Mouse (Mus musculus): Measurements from ENCODE around the gene Mre11a. TPM values are rescaled to one million over a fixed set of nuclear protein-coding genes. Genes with fewer than 3 reads are reported as not detected.

Gene Mre11a
- polyA plus RNA-seq, 1 experiment from 2014 or later, result 12.3 TPM

DNA sequence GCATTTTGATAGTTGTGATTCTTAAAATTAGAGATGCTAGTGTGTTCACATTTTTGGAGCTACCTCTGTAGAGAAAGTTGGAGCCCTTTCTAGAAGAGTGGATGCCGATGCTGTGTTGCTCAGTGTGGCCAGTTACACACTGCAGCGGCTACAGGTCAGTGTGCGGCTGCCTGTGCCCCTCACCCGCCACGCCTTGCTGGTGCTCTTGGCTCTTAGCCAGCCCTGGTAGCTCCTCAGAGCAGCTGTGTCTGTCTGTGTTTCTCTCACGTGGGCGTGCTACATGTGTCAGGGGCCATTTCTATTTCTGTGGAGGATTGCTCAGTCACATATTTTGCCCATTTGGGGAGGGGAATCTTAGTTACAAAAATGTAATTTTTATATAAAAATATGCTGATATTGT lies 55.1 kb downstream of the Mre11a start:
- WGBS, result 34% methylated on average over 7 of the region's 7 CpGs
- no peak overlapping the region; the same call in 1 of the 2 replicates for H3K9ac ChIP-seq (ENCODE audit: low read length)
- no peaks in the 10 kb centered on the region for H3K9me3 ChIP-seq (replicated peaks; ENCODE audit: control insufficient read depth, low read length)
- peaks cover 10% of the 10 kb centered on the region for H3K36me3 ChIP-seq (ENCODE audit: control insufficient read depth, insufficient read depth, low read length)
- H3K4me1 ChIP-seq (ENCODE audit: control insufficient read depth, insufficient read depth, low read length), result peaks cover 5% of the 10 kb centered on the region
- H3K4me2 ChIP-seq (ENCODE audit: low read length), result no peak overlapping the region
- no peaks in the 10 kb centered on the region for H3K27me3 ChIP-seq (replicated peaks; ENCODE audit: control insufficient read depth, insufficient read depth, low read length)
- peak; percentile 54; the same call in 1 of the 2 replicates for ATAC-seq
- DNase-seq (ENCODE audit: low spot score), result peak; percentile 61
- no peak overlapping the region for H3K27ac ChIP-seq (ENCODE audit: low read depth, low read length)
- no peak overlapping the region for H3K4me3 ChIP-seq (ENCODE audit: low read depth, low read length)

DNA sequence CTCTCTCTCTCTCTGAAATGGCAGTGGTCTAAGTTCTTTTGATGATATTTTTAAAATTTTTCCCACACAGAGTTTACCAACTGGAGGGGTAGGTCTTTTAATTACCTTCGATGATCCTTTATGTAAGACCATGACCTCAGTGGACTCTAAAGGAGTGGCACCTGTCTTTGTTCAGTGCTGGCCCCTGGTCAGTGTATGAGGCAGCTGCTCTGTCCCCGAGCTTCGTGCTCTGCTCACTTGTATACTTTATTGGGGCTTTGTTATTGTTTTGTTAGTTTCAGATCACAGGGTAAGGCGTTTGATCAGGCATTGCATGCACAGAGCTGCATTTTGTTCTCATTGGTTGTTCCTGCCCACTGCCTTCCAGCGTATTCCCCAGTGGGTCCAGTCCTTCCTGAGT lies 55.5 kb downstream of the Mre11a start:
- Histone ChIP-seq H3K4me3 (ENCODE audit: low read depth, low read length) (no peak overlapping the region), H3K9ac (ENCODE audit: low read length) (no peak overlapping the region), H3K27ac (ENCODE audit: low read depth, low read length) (no peak overlapping the region), H3K4me1 (ENCODE audit: control insufficient read depth, insufficient read depth, low read length) (peaks cover 5% of the 10 kb centered on the region), H3K4me2 (ENCODE audit: low read length) (no peak overlapping the region), H3K36me3 (ENCODE audit: control insufficient read depth, insufficient read depth, low read length) (peaks cover 5% of the 10 kb centered on the region), H3K27me3 (replicated peaks; ENCODE audit: control insufficient read depth, insufficient read depth, low read length) (no peaks in the 10 kb centered on the region), H3K9me3 (replicated peaks; ENCODE audit: control insufficient read depth, low read length) (no peaks in the 10 kb centered on the region)
- ATAC-seq (no peak), DNase-seq (ENCODE audit: low spot score) (no peak)
- WGBS, result 83% methylated on average over 5 of the region's 5 CpGs

DNA sequence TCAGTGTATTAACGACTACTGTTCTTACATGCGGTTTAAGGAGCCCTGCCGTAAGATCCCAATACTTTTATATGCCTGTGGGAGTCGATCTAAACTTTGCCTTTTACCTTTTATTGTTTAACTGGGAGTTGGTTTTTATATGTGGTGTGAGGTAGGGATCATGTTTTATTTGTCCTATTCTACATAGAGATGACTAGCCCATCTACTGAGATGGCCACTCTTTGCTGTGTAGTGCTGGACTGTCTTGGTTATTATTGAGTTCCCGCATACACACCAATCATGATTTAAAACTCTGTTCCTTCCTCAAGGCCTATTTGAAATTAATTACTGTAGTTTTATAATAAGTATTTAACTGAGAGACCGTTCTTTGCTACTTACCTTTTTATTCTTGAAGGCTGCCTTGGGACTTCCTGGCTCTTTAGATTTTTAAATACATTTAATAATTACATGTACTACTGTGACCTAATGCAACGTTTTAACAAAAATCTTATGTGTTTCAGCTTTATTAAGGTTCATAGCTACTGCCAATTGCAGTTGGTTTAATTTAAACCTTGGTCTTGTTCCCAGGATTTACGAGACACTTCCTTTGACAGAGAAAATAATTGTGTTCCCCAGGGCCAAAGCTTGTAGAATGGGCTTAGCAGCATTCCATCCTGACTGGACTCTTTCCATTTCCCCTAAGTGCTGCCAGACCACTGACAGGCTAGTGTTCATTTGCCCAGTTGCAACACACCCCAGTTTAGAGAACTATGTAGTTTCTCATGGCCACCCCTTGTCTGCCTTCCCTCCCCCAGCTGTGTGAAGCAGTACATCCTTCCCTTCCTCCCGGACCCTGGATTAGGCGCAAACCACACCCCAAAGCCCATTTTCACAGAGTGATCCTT lies 57.7 kb downstream of the Mre11a start:
- peaks cover 5% of the 10 kb centered on the region for H3K4me1 ChIP-seq (ENCODE audit: control insufficient read depth, insufficient read depth, low read length)
- H3K4me2 ChIP-seq (ENCODE audit: low read length), result no peak overlapping the region
- H3K27ac ChIP-seq (ENCODE audit: low read depth, low read length), result no peak overlapping the region
- no peak overlapping the region for H3K4me3 ChIP-seq (ENCODE audit: low read depth, low read length)
- no peaks in the 10 kb centered on the region for H3K27me3 ChIP-seq (replicated peaks; ENCODE audit: control insufficient read depth, insufficient read depth, low read length)
- H3K9me3 ChIP-seq (replicated peaks; ENCODE audit: control insufficient read depth, low read length), result no peaks in the 10 kb centered on the region
- ATAC-seq, result peak; percentile 70
- WGBS, result 68% methylated on average over 10 of the region's 10 CpGs
- peak; percentile 81 for DNase-seq (ENCODE audit: low spot score)
- H3K9ac ChIP-seq (ENCODE audit: low read length), result no peak overlapping the region
- no peaks in the 10 kb centered on the region for H3K36me3 ChIP-seq (ENCODE audit: control insufficient read depth, insufficient read depth, low read length)

GRCm38 (mm10) chr9:14843311-14843857 lies 58.9 kb downstream of the Mre11a start:
- no peak overlapping the region for H3K4me3 ChIP-seq (ENCODE audit: low read depth, low read length)
- DNase-seq (ENCODE audit: low spot score), result no peak
- no peak for ATAC-seq
- no peaks in the 10 kb centered on the region for H3K27me3 ChIP-seq (replicated peaks; ENCODE audit: control insufficient read depth, insufficient read depth, low read length)
- H3K4me2 ChIP-seq (ENCODE audit: low read length), result no peak overlapping the region
- peaks cover 5% of the 10 kb centered on the region for H3K4me1 ChIP-seq (ENCODE audit: control insufficient read depth, insufficient read depth, low read length)
- no peak overlapping the region for H3K9ac ChIP-seq (ENCODE audit: low read length)
- WGBS, result 92% methylated on average over 6 of the region's 6 CpGs
- H3K27ac ChIP-seq (ENCODE audit: low read depth, low read length), result no peak overlapping the region
- no peaks in the 10 kb centered on the region for H3K36me3 ChIP-seq (ENCODE audit: control insufficient read depth, insufficient read depth, low read length)
- no peaks in the 10 kb centered on the region for H3K9me3 ChIP-seq (replicated peaks; ENCODE audit: control insufficient read depth, low read length)

- Histone ChIP-seq H3K36me3 (ENCODE audit: control insufficient read depth, insufficient read depth, low read length) (no peaks in the 10 kb centered on the region), H3K9me3 (replicated peaks; ENCODE audit: control insufficient read depth, low read length) (no peaks in the 10 kb centered on the region), H3K27me3 (replicated peaks; ENCODE audit: control insufficient read depth, insufficient read depth, low read length) (no peaks in the 10 kb centered on the region), H3K9ac (ENCODE audit: low read length) (no peak overlapping the region), H3K4me1 (ENCODE audit: control insufficient read depth, insufficient read depth, low read length) (peaks cover 5% of the 10 kb centered on the region), H3K27ac (ENCODE audit: low read depth, low read length) (no peak overlapping the region), H3K4me3 (ENCODE audit: low read depth, low read length) (no peak overlapping the region), H3K4me2 (ENCODE audit: low read length) (no peak overlapping the region)
- ATAC-seq, result no peak
- 92% methylated on average over 3 of the region's 3 CpGs for WGBS
- DNase-seq (ENCODE audit: low spot score), result no peak
These were observed 59.4 kb downstream of the Mre11a start for GRCm38 (mm10) chr9:14843901-14844300.

DNA sequence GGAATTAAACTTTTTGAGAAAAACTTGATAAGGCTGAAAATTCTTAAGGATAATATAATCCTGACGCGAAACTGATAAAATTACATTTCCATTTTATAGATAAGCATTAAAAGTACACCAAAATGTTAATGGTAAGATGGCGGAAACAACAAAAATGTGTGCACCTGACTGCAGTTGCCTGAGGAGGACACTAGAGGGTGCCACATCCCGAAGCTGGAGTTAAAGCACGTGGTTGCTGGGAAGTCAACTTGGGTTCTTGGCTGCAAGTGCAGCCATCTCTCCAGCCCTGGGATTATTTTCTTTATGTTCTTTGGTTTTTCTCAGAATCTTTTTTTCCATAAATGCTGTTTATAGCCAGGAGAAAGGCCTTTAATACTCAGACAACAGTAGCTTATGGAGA lies 62.0 kb downstream of the Mre11a start:
- WGBS, result 55% methylated on average over 5 of the region's 5 CpGs
- H3K9me3 ChIP-seq (replicated peaks; ENCODE audit: control insufficient read depth, low read length), result no peaks in the 10 kb centered on the region
- H3K9ac ChIP-seq (ENCODE audit: low read length), result no peak overlapping the region
- no peak overlapping the region for H3K4me2 ChIP-seq (ENCODE audit: low read length)
- no peak overlapping the region for H3K4me3 ChIP-seq (ENCODE audit: low read depth, low read length)
- H3K27me3 ChIP-seq (replicated peaks; ENCODE audit: control insufficient read depth, insufficient read depth, low read length), result no peaks in the 10 kb centered on the region
- no peak overlapping the region for H3K27ac ChIP-seq (ENCODE audit: low read depth, low read length)
- peaks cover 2% of the 10 kb centered on the region; the same call in 1 of the 2 replicates for H3K4me1 ChIP-seq (ENCODE audit: control insufficient read depth, insufficient read depth, low read length)
- ATAC-seq, result no peak
- DNase-seq (ENCODE audit: low spot score), result no peak
- H3K36me3 ChIP-seq (ENCODE audit: control insufficient read depth, insufficient read depth, low read length), result no peaks in the 10 kb centered on the region

DNA sequence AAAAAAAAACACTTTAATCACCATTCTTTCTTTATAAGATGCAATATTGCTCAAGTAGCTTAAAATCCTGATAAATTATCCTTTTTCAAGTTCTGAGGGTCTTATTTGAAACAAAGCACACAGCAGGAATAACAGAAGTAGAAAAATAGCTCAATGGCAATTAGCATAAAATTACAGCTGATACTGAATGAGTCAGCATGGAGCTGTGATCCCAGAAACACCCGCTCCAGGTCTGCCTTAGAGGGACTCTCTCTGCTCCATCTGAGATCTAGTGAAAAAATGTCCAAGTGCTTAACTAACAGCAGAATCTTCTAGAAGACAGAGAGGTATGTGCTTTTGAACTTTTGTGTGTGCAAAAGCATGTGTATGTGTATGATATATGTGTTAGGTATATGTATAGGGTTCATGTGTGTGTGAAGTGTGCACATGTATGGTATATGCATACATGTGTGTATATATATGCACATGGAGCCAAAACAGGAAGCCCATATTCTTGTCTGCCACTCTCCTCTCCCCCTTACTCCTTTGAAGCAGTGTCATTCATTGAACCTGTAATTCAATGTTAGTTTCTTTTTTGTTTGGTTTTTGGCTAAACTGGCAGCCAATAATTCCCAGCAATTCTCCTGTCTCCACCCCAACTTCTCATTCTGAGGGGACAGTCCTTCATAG lies 63.9 kb downstream of the Mre11a start:
- Histone ChIP-seq H3K4me3 (ENCODE audit: low read depth, low read length) (no peak overlapping the region), H3K36me3 (ENCODE audit: control insufficient read depth, insufficient read depth, low read length) (no peaks in the 10 kb centered on the region), H3K4me2 (ENCODE audit: low read length) (no peak overlapping the region), H3K27ac (ENCODE audit: low read depth, low read length) (no peak overlapping the region), H3K9ac (ENCODE audit: low read length) (no peak overlapping the region), H3K9me3 (replicated peaks; ENCODE audit: control insufficient read depth, low read length) (no peaks in the 10 kb centered on the region), H3K27me3 (replicated peaks; ENCODE audit: control insufficient read depth, insufficient read depth, low read length) (no peaks in the 10 kb centered on the region), H3K4me1 (ENCODE audit: control insufficient read depth, insufficient read depth, low read length) (no peaks in the 10 kb centered on the region)
- ATAC-seq (no peak), DNase-seq (ENCODE audit: low spot score) (no peak)
- 51% methylated on average over 1 of the region's 1 CpGs for WGBS

DNA sequence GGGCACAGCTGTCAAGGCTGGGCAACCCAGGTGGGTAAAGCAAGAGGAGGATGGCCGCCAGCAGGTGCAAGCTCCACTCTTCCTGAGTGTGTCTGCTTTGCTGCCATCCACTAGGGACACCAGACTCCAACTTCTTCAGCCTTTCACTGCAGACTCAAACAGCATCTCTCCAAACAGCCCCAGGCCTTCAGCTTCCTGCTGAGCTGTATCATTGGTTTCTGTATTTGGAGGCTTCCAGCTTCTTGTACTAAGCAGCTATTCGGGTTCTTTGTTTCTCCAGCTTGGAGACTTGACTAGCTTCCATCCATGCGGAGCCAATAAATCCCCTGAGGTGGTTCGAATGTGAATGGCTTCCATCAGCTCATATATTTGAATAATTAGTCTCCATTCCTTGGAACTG lies 70.1 kb downstream of the Mre11a start:
- H3K4me3 ChIP-seq (ENCODE audit: low read depth, low read length), result no peak overlapping the region
- no peaks in the 10 kb centered on the region for H3K9me3 ChIP-seq (replicated peaks; ENCODE audit: control insufficient read depth, low read length)
- H3K9ac ChIP-seq (ENCODE audit: low read length), result no peak overlapping the region
- no peak overlapping the region for H3K27ac ChIP-seq (ENCODE audit: low read depth, low read length)
- H3K4me1 ChIP-seq (ENCODE audit: control insufficient read depth, insufficient read depth, low read length), result no peaks in the 10 kb centered on the region
- DNase-seq (ENCODE audit: low spot score) (no peak), ATAC-seq (no peak)
- WGBS, result 55% methylated on average over 4 of the region's 4 CpGs
- H3K36me3 ChIP-seq (ENCODE audit: control insufficient read depth, insufficient read depth, low read length), result no peaks in the 10 kb centered on the region
- H3K4me2 ChIP-seq (ENCODE audit: low read length), result no peak overlapping the region
- H3K27me3 ChIP-seq (replicated peaks; ENCODE audit: control insufficient read depth, insufficient read depth, low read length), result peaks cover 7% of the 10 kb centered on the region; the same call in 1 of the 2 replicates
